Mouse (Mus musculus): Measurements from ENCODE around the gene Bhlha9. TPM values are rescaled to one million over a fixed set of nuclear protein-coding genes. Genes with fewer than 3 reads are reported as not detected.

Gene Bhlha9
- total and polyA plus RNA-seq, 3 experiments = not detected

DNA sequence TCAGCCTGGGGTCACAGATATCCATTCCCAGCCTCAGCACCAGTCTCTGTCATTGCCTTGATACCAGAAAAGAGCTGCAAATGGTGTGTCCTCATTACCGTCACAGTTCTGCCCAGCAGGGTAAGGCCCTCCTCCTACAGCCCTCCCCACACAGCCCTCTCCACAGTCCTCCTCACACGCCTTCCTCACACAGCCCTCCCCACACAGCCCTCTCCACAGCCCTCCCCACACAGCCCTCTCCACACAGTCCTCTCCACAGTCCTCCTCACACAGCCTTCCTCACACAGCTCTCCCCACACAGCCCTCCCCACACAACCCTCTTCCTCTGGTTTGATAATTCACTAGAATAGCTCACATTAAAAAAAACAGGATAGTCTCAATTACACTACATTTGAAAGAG is 42.2 kb upstream of the Bhlha9 start:
- H3K27ac ChIP-seq (ENCODE audit: control insufficient read depth, low read depth, low read length) = no peak overlapping the region
- peaks cover 0 to 11% of the 10 kb centered on the region in 2 experiments; a peak in 2 of 4 replicates for H3K36me3 ChIP-seq (ENCODE audit: control insufficient read depth in 1 of 2, insufficient read depth in 2 of 2, low read length in 2 of 2)
- no peak overlapping the region for H3K9ac ChIP-seq (ENCODE audit: control insufficient read depth, low read depth, low read length, poor library complexity, severe bottlenecking)
- H3K4me3 ChIP-seq (ENCODE audit: control insufficient read depth in 1 of 2, insufficient read depth in 1 of 2, low read depth in 2 of 2, low read length in 2 of 2) = no peak overlapping the region
- peaks cover 0 to 11% of the 10 kb centered on the region in 2 experiments; a peak in 2 of 4 replicates for H3K4me1 ChIP-seq (ENCODE audit: control insufficient read depth in 1 of 2, insufficient read depth in 2 of 2, low read length in 2 of 2)
- no peak for TF ChIP-seq MAZ (IDR thresholded peaks at IDR 0.05; ENCODE audit: low read depth, low read length)
- no peak for TF ChIP-seq GATA1 (IDR thresholded peaks at IDR 0.05; ENCODE audit: low read depth, low read length)
- TF ChIP-seq NRF1 (IDR thresholded peaks at IDR 0.05; ENCODE audit: insufficient read depth, low read depth, low read length, poor library complexity, severe bottlenecking) = no peak
- TF ChIP-seq CHD1 (IDR thresholded peaks at IDR 0.05; ENCODE audit: low read depth, low read length) = no peak
- TF ChIP-seq RCOR1 (IDR thresholded peaks at IDR 0.05; ENCODE audit: low read depth, low read length) = no peak
- no peak for TF ChIP-seq USF2 (IDR thresholded peaks at IDR 0.05; ENCODE audit: borderline replicate concordance in 1 of 2, insufficient read depth in 1 of 2, low read depth in 1 of 2, low read length in 2 of 2)
- TF ChIP-seq GABPA (IDR thresholded peaks at IDR 0.05; ENCODE audit: low read depth, low read length) = no peak
- no peak for TF ChIP-seq CTCF (IDR thresholded peaks at IDR 0.05 in 2 of 3, conservative IDR thresholded peaks at IDR 0.05 in 1 of 3; ENCODE audit: control insufficient read depth in 1 of 3, insufficient read depth in 1 of 3, low read depth in 2 of 3, low read length in 3 of 3, poor library complexity in 1 of 3, severe bottlenecking in 1 of 3)
- no peak for DNase-seq (ENCODE audit: low read depth, low spot score)
- no peaks in the 10 kb centered on the region for H3K79me2 ChIP-seq (ENCODE audit: control insufficient read depth, insufficient read depth, low read length, poor library complexity)
- H3K27me3 ChIP-seq (ENCODE audit: control insufficient read depth in 1 of 2, insufficient read depth in 2 of 2, low read length in 2 of 2) = no peaks in the 10 kb centered on the region; a peak in 1 of 4 replicates
- no peaks in the 10 kb centered on the region for H3K9me3 ChIP-seq (replicated peaks; ENCODE audit: insufficient read depth, low read length)

DNA sequence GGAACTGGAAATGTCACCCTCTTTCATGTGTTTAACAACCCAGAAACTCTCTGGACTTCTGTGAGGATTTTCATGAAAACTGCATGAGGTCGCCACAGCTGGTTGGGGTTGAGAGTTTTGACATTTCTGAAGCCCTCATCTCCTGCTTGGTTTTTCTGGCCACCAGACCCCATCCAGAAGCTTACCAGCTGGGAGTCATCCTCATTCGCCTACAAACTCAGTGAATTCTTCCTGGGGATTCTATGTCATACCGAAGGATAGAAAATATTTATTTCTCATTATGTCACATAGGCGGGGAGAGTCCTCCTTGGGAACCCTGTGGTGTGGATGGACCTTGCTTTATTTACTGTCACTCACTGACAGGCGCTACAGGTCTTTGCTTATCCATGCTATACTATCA is 41.8 kb upstream of the Bhlha9 start:
- H3K4me1 ChIP-seq (ENCODE audit: control insufficient read depth in 1 of 2, insufficient read depth in 2 of 2, low read length in 2 of 2) = peaks cover 0 to 11% of the 10 kb centered on the region in 2 experiments; a peak in 2 of 4 replicates
- no peak overlapping the region for H3K9ac ChIP-seq (ENCODE audit: control insufficient read depth, low read depth, low read length, poor library complexity, severe bottlenecking)
- no peak overlapping the region for H3K27ac ChIP-seq (ENCODE audit: control insufficient read depth, low read depth, low read length)
- H3K79me2 ChIP-seq (ENCODE audit: control insufficient read depth, insufficient read depth, low read length, poor library complexity) = no peaks in the 10 kb centered on the region
- TF ChIP-seq USF2 (IDR thresholded peaks at IDR 0.05; ENCODE audit: borderline replicate concordance in 1 of 2, insufficient read depth in 1 of 2, low read depth in 1 of 2, low read length in 2 of 2) (no peak), MYC (IDR thresholded peaks at IDR 0.05; ENCODE audit: low read depth, low read length) (no peak), UBTF (IDR thresholded peaks at IDR 0.05; ENCODE audit: borderline replicate concordance, insufficient read depth, low read depth, low read length) (no peak)
- peaks cover 0 to 11% of the 10 kb centered on the region in 2 experiments; a peak in 2 of 4 replicates for H3K36me3 ChIP-seq (ENCODE audit: control insufficient read depth in 1 of 2, insufficient read depth in 2 of 2, low read length in 2 of 2)
- no peak for DNase-seq (ENCODE audit: low read depth, low spot score)
- H3K9me3 ChIP-seq (replicated peaks; ENCODE audit: insufficient read depth, low read length) = no peaks in the 10 kb centered on the region
- no peak overlapping the region for H3K4me3 ChIP-seq (ENCODE audit: control insufficient read depth in 1 of 2, insufficient read depth in 1 of 2, low read depth in 2 of 2, low read length in 2 of 2)
- H3K27me3 ChIP-seq (ENCODE audit: control insufficient read depth in 1 of 2, insufficient read depth in 2 of 2, low read length in 2 of 2) = peaks cover 0 to 2% of the 10 kb centered on the region in 2 experiments; a peak in 2 of 4 replicates

DNA sequence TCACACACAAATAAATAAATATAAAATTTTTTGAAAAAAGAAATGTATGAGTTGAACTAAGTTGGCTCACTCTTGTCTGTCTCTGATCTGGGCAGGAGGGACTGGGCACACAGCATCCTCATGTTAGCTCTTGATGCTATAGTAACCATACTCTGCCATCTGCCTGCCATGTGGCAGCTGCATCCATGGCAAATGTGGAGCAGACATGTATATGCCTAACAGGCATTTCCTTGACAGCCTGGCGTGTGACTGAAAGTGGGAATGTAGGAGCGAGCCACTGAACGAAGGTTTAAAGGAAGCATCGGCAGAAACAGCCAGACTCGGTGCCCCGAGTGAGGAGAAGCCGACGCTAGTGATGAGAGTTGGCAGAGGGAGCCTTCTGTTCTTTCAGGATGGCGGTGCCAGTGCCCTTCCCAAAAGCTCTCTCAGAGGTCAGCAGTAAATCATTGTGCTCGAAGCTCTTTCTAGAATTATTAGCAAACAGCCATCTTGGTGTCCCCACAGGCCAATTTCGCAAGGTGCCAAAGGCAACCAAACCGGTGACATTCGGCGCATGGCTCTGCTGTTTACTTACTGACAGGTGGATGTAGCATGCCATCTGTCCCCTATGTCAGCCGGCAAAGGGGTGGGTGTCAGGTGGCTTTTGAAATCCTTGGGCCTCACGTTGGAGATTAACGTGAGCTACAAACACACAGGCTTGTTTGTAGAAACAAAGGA is 32.8 kb upstream of the Bhlha9 start:
- H3K4me3 ChIP-seq (ENCODE audit: control insufficient read depth in 1 of 2, insufficient read depth in 1 of 2, low read depth in 2 of 2, low read length in 2 of 2) = no peak overlapping the region
- peaks cover 5 to 13% of the 10 kb centered on the region in 2 experiments; a peak in 3 of 4 replicates for H3K27me3 ChIP-seq (ENCODE audit: control insufficient read depth in 1 of 2, insufficient read depth in 2 of 2, low read length in 2 of 2)
- H3K9me3 ChIP-seq (replicated peaks; ENCODE audit: insufficient read depth, low read length) = no peaks in the 10 kb centered on the region
- H3K27ac ChIP-seq (ENCODE audit: control insufficient read depth, low read depth, low read length) = no peak overlapping the region
- H3K9ac ChIP-seq (ENCODE audit: control insufficient read depth, low read depth, low read length, poor library complexity, severe bottlenecking) = no peak overlapping the region
- H3K79me2 ChIP-seq (ENCODE audit: control insufficient read depth, insufficient read depth, low read length, poor library complexity) = no peaks in the 10 kb centered on the region
- H3K36me3 ChIP-seq (ENCODE audit: control insufficient read depth in 1 of 2, insufficient read depth in 2 of 2, low read length in 2 of 2) = no peaks in the 10 kb centered on the region
- no peaks in the 10 kb centered on the region for H3K4me1 ChIP-seq (ENCODE audit: control insufficient read depth in 1 of 2, insufficient read depth in 2 of 2, low read length in 2 of 2)
- no peak for DNase-seq (ENCODE audit: low read depth, low spot score)
- TF ChIP-seq MAZ (IDR thresholded peaks at IDR 0.05; ENCODE audit: low read depth, low read length) (no peak), CHD1 (IDR thresholded peaks at IDR 0.05; ENCODE audit: low read depth, low read length) (no peak), MXI1 (IDR thresholded peaks at IDR 0.05; ENCODE audit: low read depth, low read length) (no peak), ELF1 (IDR thresholded peaks at IDR 0.05; ENCODE audit: low read depth, low read length) (no peak), POLR2AphosphoS5 (IDR thresholded peaks at IDR 0.05; ENCODE audit: borderline replicate concordance, low read depth, low read length) (no peak), BHLHE40 (IDR thresholded peaks at IDR 0.05; ENCODE audit: borderline replicate concordance, low read depth, low read length) (no peak), MYB (IDR thresholded peaks at IDR 0.05; ENCODE audit: low read depth, low read length) (no peak), RCOR1 (IDR thresholded peaks at IDR 0.05; ENCODE audit: low read depth, low read length) (no peak), RAD21 (IDR thresholded peaks at IDR 0.05; ENCODE audit: low read depth, low read length) (no peak), ETS1 (IDR thresholded peaks at IDR 0.05; ENCODE audit: low read depth, low read length) (no peak), NRF1 (IDR thresholded peaks at IDR 0.05; ENCODE audit: insufficient read depth, low read depth, low read length, poor library complexity, severe bottlenecking) (no peak), CTCF (IDR thresholded peaks at IDR 0.05 in 2 of 3, conservative IDR thresholded peaks at IDR 0.05 in 1 of 3; ENCODE audit: control insufficient read depth in 1 of 3, insufficient read depth in 1 of 3, low read depth in 2 of 3, low read length in 3 of 3, poor library complexity in 1 of 3, severe bottlenecking in 1 of 3) (no peak), GATA1 (IDR thresholded peaks at IDR 0.05; ENCODE audit: low read depth, low read length) (no peak), E2F4 (IDR thresholded peaks at IDR 0.05; ENCODE audit: borderline replicate concordance, low read depth, low read length) (no peak), CHD2 (IDR thresholded peaks at IDR 0.05; ENCODE audit: low read length) (no peak), ZNF384 (IDR thresholded peaks at IDR 0.05; ENCODE audit: low read depth, low read length) (no peak), SMC3 (IDR thresholded peaks at IDR 0.05; ENCODE audit: low read depth, low read length) (no peak), ZC3H11A (IDR thresholded peaks at IDR 0.05; ENCODE audit: low read depth, low read length) (no peak)

Data from MEL (cell line).